Mouse (Mus musculus): ENCODE measurements around the gene Sppl2c.

- TF ChIP-seq GATA1 (IDR thresholded peaks at IDR 0.05; ENCODE audit: low read length) (no peak), TAL1 (IDR thresholded peaks at IDR 0.05; ENCODE audit: low read length) (no peak)
These were observed 17.1 kb downstream of the Sppl2c start for GRCm38 (mm10) chr11:104203271-104203670.
